In the genomic region with DNA sequence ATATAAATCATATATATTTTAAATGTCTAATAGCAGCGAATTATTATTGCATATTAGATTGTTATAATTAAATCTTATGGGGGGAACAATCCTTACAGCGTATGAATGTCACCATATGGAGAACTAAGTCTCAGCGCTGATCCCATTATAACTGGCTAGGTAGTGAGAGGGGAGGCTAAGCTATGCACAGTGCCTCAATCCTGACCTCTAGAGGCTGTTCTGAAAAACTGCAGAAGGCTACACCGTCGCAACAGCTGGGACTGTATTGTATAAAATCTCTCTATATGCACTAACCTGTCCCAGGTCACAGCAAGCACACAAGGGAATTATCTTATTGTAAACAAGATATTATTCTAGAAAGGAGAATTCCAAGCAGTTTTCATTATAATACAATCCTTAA, we compare ENCODE assay signal across 8 mouse cellular contexts.
DNase-seq lines count a peak whose midpoint lies in the region; ATAC-seq and TF ChIP-seq lines count a peak whose summit lies in the region.

No protein-coding gene starts in this region.

- H3K27ac ChIP-seq in hindbrain, embryonic 12.5 days, result no peak overlapping the region

- peak; percentile 13 for DNase-seq in CD4-positive helper T cell, adult 2 months (ENCODE audit: low read depth, low spot score)
- no peak for DNase-seq in Patski (ENCODE audit: low read depth, low spot score)
- peak; percentile 82 for DNase-seq in embryo, embryonic 10.5 days (ENCODE audit: low spot score)
- DNase-seq in layer of hippocampus, adult 9-10 months (ENCODE audit: low spot score), result peak; percentile 33
- DNase-seq in right cerebral cortex, postnatal 4 days, result peak; percentile 6
- DNase-seq in urinary bladder, postnatal 14 days (ENCODE audit: low spot score), result no peak

- no peak overlapping the region for H3K9ac ChIP-seq in hindbrain, embryonic 12.5 days

- no peaks in the 10 kb centered on the region for H3K9me3 ChIP-seq in hindbrain, embryonic 12.5 days (replicated peaks)

- H3K27me3 ChIP-seq in Patski, result peaks cover 5% of the 10 kb centered on the region
- H3K27me3 ChIP-seq in hindbrain, embryonic 12.5 days, result no peaks in the 10 kb centered on the region

- peak; percentile 80 for TF ChIP-seq CTCF in Patski (IDR thresholded peaks at IDR 0.05)

- CTCF ChIA-PET in Patski (lab: Charles Lee), result interaction anchor here (1.1 to 1.5 kb wide), 2 partner anchors 9 to 11 kb away, joined by 3 read pairs; no protein-coding TSS in a partner anchor

- in situ Hi-C loops in Patski (cut with MboI; ENCODE audit: low pct_unique_long_range_greater_than_20kb), result no loop called here

- no peak overlapping the region for H3K4me2 ChIP-seq in hindbrain, embryonic 12.5 days (replicated peaks)

- peak; percentile 57 for ATAC-seq in Patski
- peak; percentile 92 for ATAC-seq in hindbrain, embryonic 12.5 days (ENCODE audit: low FRiP score)
- peak; percentile 66; the same call in 1 of the 2 replicates for ATAC-seq in megakaryocyte, adult 5-6 weeks (ENCODE audit: poor library complexity, severe bottlenecking)

- H3K4me3 ChIP-seq in hindbrain, embryonic 12.5 days, result no peak overlapping the region

- POLR2A ChIA-PET in Patski (lab: Charles Lee), result no interaction called here

- WGBS in hindbrain, embryonic 12.5 days, result 9% methylated on average over 5 of the region's 5 CpGs

- no peaks in the 10 kb centered on the region for H3K36me3 ChIP-seq in hindbrain, embryonic 12.5 days

- H3K4me1 ChIP-seq in hindbrain, embryonic 12.5 days, result peaks cover 3% of the 10 kb centered on the region; the same call in 1 of the 2 replicates

Comparison
In these comparisons a context has a peak if more than half of its experiments do, and no peak if none do; other contexts are left out.
1. DNase-seq: peak in CD4-positive helper T cell, adult 2 months (single experiment), embryo, embryonic 10.5 days (single experiment), layer of hippocampus, adult 9-10 months (single experiment) and right cerebral cortex, postnatal 4 days (single experiment); none in Patski (single experiment) and urinary bladder, postnatal 14 days (single experiment).
2. Peak in every context shown above with its lines, with median percentiles within 50 percentile points of each other: ATAC-seq.